In the genomic region with DNA sequence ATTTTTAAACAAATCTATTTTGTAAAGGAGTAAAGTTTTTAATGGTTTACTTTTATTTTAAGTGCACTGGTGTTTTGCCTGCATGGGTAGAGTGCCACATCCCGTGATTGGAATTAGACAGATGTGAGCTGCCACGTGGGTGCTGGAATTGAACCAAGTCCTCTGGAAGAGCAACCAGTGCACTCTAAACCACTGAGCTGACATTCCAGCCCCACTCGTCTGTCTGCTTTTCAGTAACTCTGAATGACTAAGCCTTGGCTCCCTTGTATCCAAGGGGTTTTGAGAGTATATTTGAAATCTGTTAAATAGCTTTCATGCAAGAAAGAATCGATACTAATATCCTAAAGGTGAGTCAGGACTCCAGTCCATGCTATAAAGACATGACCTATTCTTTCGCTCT, we compare ENCODE assay signal across 17 mouse cellular contexts. TPM values are rescaled to one million over a fixed set of nuclear protein-coding genes. Genes with fewer than 3 reads are reported as not detected.
DNase-seq lines count a peak whose midpoint lies in the region.
"Had no signal": no experiment of that assay in that cellular context is flagged by ENCODE, and none has a peak within 500 bp of the region (broad histone marks: within the 10 kb centered on the region; RNA-seq: fewer than 3 reads in every experiment).

No protein-coding gene starts in this region.

- DNase-seq in heart, postnatal 10 days = peak; percentile 35 to 43
- no peak for DNase-seq in heart, postnatal 36 days
- peak; percentile 55 for DNase-seq in kidney, adult 9 months
- no peak for DNase-seq in kidney, postnatal 4 days
- DNase-seq in 3T3-L1 (ENCODE audit: low read depth, low spot score) (peak; percentile 74), adipocyte (ENCODE audit: low spot score) (peak; percentile 65)
- DNase-seq in cerebellum, adult 11 months = no peak
- DNase-seq: adrenal gland, adult 8-10 months; cerebellum, adult 8-10 months; cerebellum, postnatal 36 days; gastrocnemius, postnatal 14 days; layer of hippocampus, adult 9-11 months; liver, embryonic 13.5 days; lung, adult 18-20 months; lung, postnatal 10 days had no signal

- intact Hi-C loops in heart, postnatal 10 days (cut with DNase I) = loop anchor here (5.0 to 10.0 kb wide), 2 partner anchors 327 to 704 kb away; no protein-coding TSS in a partner anchor
- intact Hi-C loops in heart, postnatal 36 days (cut with DNase I) = no loop called here

RNA-seq across cellular contexts. Expression of a gene that starts 13.1 kb away (rescaled TPM):
- total RNA-seq in heart, postnatal 10 days (2021) = 10 to 100 TPM; 14.7 to 16.7 TPM
- 1 to 10 TPM; 4.2 to 8.1 TPM for total RNA-seq in heart, postnatal 36 days (2021)
- total RNA-seq: granulocyte monocyte progenitor cell, adult 5-6 weeks; neutrophil, adult 5-6 weeks had no signal

RNA-seq across cellular contexts. Expression of a gene that starts 30.3 kb away (rescaled TPM):
- 10 to 100 TPM; 11.1 to 13.1 TPM for total RNA-seq in heart, postnatal 10 days (2021)
- total RNA-seq in heart, postnatal 36 days (2021) = 1 to 10 TPM; 9.0 to 9.7 TPM

Comparison
In these comparisons a context has a peak if more than half of its experiments do, and no peak if none do; other contexts are left out.
1. DNase-seq: peak in heart, postnatal 10 days (2 of 2), kidney, adult 9 months (single experiment), 3T3-L1 (single experiment) and adipocyte (single experiment); none in heart, postnatal 36 days (0 of 2), kidney, postnatal 4 days (0 of 2) and cerebellum, adult 11 months (single experiment).